Mouse (Mus musculus): ENCODE data around the gene Wfdc2. TPM values are rescaled to one million over a fixed set of nuclear protein-coding genes. Genes with fewer than 3 reads are reported as not detected.
"Not testable (repeated sequence)": the region's sequence is repeated elsewhere in the genome, so short reads cannot be mapped to it uniquely, and the experiment has no call there.

Wfdc2 gene
- total RNA-seq, 2 experiments from 2014 or later, result 0.71 to 1.3 TPM

GRCm38 (mm10) chr2:164542132-164542531 is 20.1 kb upstream of the Wfdc2 start:
- intact Hi-C loops (cut with DNase I), result loop anchor here (1.0 kb wide), 1 partner anchor 16 kb away; no protein-coding TSS in a partner anchor
- DNase-seq (ENCODE audit: low spot score in 2 of 2), result peak; percentile 62 to 94

- no peak for DNase-seq (ENCODE audit: low spot score in 2 of 2)
- intact Hi-C loops (cut with DNase I), result loop anchor here (1.0 kb wide), 1 partner anchor 16 kb away; no protein-coding TSS in a partner anchor
Measured at GRCm38 (mm10) chr2:164542598-164542997, 19.6 kb upstream of the Wfdc2 start.

DNA sequence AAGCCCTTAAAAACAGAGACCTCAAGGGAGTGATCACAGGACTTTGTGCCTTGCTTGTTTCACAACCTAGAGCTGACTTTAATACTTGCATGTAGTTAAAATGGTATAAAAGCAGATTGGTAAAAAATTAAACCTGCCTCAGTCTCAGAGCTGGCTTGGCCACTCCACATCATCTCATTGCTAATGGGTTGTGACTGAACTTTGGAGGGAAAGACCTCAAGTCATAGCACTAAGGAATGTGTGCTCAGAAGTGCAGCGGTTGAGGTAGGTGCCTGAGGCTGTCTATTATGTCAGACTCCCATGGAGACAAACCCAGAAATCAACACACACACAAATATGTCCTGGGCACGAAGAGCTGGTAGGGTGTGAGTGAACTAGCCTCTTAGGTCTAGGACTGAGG is 18.5 kb upstream of the Wfdc2 start:
- intact Hi-C loops (cut with DNase I), result no loop called here
- DNase-seq (ENCODE audit: low spot score in 2 of 2), result no peak

- intact Hi-C loops (cut with DNase I), result no loop called here
- no peak for DNase-seq (ENCODE audit: low spot score in 2 of 2)
Measured at GRCm38 (mm10) chr2:164544454-164545097, 17.6 kb upstream of the Wfdc2 start.

- intact Hi-C loops (cut with DNase I), result no loop called here
- DNase-seq (ENCODE audit: low spot score in 2 of 2), result no peak
Measured at GRCm38 (mm10) chr2:164549338-164549737, 12.9 kb upstream of the Wfdc2 start.

DNA sequence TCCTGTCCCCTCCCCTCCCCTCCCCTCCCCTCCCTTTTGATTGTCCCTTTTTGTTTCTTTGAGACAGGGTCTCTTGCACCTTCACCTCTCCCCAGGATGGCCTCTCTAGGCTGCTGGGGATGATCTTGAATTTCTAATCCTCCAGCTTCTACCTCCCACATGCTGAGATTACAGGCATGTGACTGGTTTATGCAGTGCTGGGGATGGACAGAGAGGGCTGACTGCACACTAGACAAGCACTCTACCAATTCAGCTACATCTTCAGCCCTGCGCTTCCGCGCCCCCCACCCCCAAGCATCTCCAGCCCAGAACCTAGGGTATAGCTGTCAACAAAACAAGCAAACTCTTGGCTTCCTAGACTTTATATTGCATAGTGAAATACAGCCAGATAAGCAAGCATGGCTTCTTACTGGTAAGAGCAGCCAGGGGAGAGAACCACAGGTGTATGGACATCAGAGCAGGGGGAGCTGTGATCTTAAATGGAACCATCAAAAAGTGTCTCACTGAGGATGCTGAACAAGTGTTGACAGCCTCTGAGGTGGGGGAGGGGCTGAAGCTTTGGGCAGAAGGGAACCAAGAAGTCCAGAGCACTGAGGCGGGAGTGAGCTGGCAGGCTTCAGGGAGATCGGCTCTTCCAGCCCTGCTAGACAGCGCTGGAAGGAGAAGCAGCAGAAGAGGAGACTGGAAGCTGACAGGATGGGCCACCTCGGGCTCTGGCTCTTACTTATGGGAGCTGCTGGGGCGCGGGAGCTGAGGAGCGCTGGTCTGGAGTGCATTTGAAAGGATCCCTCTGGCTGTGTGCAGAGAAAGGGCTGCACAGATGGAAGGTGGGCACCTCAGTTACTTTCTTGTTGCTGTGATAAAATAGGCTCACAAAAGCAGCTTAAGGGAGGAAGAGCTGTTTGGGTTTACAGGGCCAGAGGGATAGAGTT is 12.0 kb upstream of the Wfdc2 start:
- intact Hi-C loops (cut with DNase I), result no loop called here
- peak; percentile 20 to 85 for DNase-seq (ENCODE audit: low spot score in 2 of 2)

GRCm38 (mm10) chr2:164550895-164551269 is 11.3 kb upstream of the Wfdc2 start:
- DNase-seq (ENCODE audit: low spot score in 2 of 2), result no peak
- intact Hi-C loops (cut with DNase I), result no loop called here

DNA sequence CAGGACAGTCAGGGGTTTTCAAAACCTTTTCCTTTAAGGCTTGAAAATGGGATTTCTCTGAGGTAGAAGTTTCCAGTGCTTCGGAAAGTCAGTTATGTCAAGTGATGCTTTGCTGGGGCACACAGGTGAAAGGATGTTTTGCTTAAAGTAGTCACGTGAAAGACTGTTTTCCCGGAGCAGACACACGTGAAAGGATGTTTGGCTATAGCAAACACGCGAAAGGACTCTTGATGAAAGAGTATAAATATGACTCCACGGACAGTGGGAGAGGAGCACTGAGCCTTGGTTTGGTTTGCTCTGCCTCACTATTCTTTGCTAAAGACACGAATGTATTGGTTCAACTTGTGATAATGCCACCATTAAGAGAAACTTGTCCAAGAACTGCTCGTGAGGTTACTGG is 10.7 kb upstream of the Wfdc2 start:
- DNase-seq (ENCODE audit: low spot score in 2 of 2), result no peak
- intact Hi-C loops (cut with DNase I), result no loop called here

DNA sequence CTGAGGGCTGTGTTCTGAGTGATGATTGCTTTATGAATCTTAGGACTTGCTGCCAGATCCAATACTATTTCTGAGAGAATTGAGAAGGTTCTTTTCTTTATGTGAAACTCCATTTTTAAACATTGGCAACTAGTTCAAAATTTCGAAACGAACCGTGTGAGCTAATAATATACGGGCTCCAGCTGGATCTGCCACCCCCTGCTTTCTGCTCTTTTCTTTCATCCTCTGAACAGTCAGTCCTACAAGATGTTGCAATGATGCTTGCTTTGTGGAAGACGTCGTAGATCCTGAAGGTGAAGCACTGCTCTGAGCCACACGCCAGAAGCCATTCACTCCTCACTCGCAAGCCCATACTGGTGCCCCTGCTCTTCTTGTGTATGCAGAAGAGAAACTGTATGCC is 3.8 kb upstream of the Wfdc2 start:
- intact Hi-C loops (cut with DNase I), result loop anchor here (1.0 to 5.0 kb wide), 3 partner anchors 16 to 101 kb away; partner anchors contain the start of genes Dbndd2 and Sys1
- peak; percentile 56 to 85 for DNase-seq (ENCODE audit: low spot score in 2 of 2)

DNA sequence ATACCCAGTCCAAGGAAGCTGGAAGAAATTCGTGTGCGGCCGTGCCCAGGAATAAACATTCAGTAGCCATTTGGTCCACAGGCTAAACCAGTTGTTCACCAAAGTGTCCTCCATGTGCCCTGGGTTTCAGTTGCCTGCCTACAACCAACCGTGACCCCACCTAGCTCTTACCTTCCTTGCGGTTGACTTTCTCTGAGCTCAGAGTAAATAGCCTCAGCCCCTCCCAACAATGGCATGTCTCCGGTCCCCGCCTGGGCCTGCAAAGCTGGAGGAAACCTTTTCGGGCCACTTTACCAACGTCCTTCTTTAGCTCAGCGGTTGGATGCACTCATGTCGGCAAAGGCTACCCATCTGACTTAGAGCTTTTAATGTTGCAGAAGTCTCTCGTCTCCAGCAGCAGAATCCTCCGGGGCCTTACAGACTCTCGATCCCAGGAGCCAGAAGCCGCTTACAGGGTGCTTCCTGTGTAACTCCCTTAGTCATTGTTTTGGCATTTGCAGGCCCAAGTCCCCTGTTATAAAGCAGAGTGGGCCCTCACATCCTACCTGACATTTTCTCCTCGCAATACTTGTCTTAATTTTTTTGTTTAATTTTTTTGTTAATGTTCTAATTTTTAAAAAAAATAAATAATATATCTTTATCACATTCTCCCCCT is 3.1 kb upstream of the Wfdc2 start:
- intact Hi-C loops (cut with DNase I), result loop anchor here (1.0 to 5.0 kb wide), 3 partner anchors 17 to 102 kb away; partner anchors contain the start of genes Dbndd2 and Sys1

GRCm38 (mm10) chr2:164560106-164560505 is 2.1 kb upstream of the Wfdc2 start:
- intact Hi-C loops (cut with DNase I), result loop anchor here (5.0 kb wide), 1 partner anchor 38 kb away; no protein-coding TSS in a partner anchor
- no peak for DNase-seq (ENCODE audit: low spot score in 2 of 2)

More for the DNA sequence above, 3.1 kb upstream of the Wfdc2 start:
- no peak for DNase-seq (ENCODE audit: low spot score in 2 of 2)

- intact Hi-C loops (cut with DNase I), result loop anchor here (2.0 to 5.0 kb wide), 2 partner anchors 41 to 147 kb away; no protein-coding TSS in a partner anchor
- peak; percentile 35 to 61 for DNase-seq (ENCODE audit: low spot score in 2 of 2)
Measured at GRCm38 (mm10) chr2:164563339-164564038, 1.3 kb downstream of the Wfdc2 start.

DNA sequence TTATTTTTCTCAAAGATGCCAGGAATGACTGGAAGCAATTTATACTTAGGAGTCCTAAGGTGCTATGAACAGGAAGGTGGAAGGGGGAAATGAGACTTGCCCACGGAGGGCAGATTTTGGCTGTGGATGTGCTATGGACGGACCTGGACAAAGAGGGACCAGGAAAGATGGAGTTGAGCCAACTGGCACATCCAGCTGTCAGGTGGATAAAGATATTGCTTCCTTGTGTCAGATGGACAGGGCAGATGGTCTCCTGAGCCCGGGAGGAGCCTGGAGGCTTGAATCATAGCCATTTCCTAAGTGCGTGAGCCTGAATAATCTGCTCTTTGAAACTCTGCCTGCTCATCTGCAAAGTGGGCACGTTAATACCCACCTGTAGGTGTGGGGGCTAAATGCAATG is 2.1 kb downstream of the Wfdc2 start:
- no peak for DNase-seq (ENCODE audit: low spot score in 2 of 2)
- intact Hi-C loops (cut with DNase I), result loop anchor here (5.0 kb wide), 1 partner anchor 42 kb away; no protein-coding TSS in a partner anchor

- DNase-seq (ENCODE audit: low spot score in 2 of 2), result no peak
- intact Hi-C loops (cut with DNase I), result no loop called here
Measured at GRCm38 (mm10) chr2:164566997-164567396, 4.8 kb downstream of the Wfdc2 start.

GRCm38 (mm10) chr2:164567460-164567859 is 5.2 kb downstream of the Wfdc2 start:
- intact Hi-C loops (cut with DNase I), result no loop called here
- no peak for DNase-seq (ENCODE audit: low spot score in 2 of 2)

DNA sequence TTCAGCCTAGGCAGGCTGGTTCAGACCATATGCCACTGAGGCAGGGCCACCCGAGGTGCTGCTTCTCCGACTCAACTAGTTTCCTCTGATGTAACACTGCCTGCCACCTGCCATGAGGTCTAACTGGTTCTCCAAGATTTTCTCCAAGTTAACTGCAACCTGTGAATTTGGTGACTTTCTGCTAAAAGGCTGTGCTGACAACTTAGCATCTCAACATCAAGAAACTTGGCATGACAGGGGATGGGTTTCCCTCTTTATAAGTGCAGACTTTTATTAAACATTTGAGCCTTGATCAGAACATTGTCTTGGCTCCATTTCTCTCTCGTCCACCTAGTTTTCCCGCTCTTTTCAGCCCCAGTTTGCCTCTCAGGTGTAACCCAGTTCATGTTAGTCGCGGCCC is 11.1 kb downstream of the Wfdc2 start, which contains the start of gene Spint3:
Spint3 (minus strand) TSS at position 101 of the 400 bp plus-strand sequence.
- intact Hi-C loops (cut with DNase I); DNase-seq (ENCODE audit: low spot score in 2 of 2): not testable (repeated sequence)

GRCm38 (mm10) chr2:164585025-164585725 is 23.0 kb downstream of the Wfdc2 start, which contains the start of gene Wfdc6a:
Wfdc6a (minus strand) TSS chr2:164585447.
- DNase-seq (ENCODE audit: low spot score in 2 of 2); intact Hi-C loops (cut with DNase I): not testable (repeated sequence)

GRCm38 (mm10) chr2:164592014-164592413 is 29.8 kb downstream of the Wfdc2 start:
- intact Hi-C loops (cut with DNase I), result no loop called here
- DNase-seq (ENCODE audit: low spot score in 2 of 2), result peak; percentile 28 to 42
